Comparison of ENCODE assay signal across 9 mouse cellular contexts in genomic region chr5:125164465-125165167, GRCm38 (mm10). TPM values are rescaled to one million over a fixed set of nuclear protein-coding genes. Genes with fewer than 3 reads are reported as not detected.
A peak's percentile ranks its signal among the peaks of the same experiment; 100 is the strongest.
DNase-seq lines count a peak whose midpoint lies in the region; ATAC-seq and TF ChIP-seq lines count a peak whose summit lies in the region.
"Had no signal": no experiment of that assay in that cellular context is flagged by ENCODE, and none has a peak within 500 bp of the region (broad histone marks: within the 10 kb centered on the region; RNA-seq: fewer than 3 reads in every experiment).

No protein-coding gene starts in this region.

- H3K4me1 ChIP-seq in lung, embryonic 14.5 days (ENCODE audit: insufficient read depth) = peaks cover 30% of the 10 kb centered on the region
- peaks cover 92% of the 10 kb centered on the region for H3K4me1 ChIP-seq in heart, embryonic 10.5 days
- H3K4me1 ChIP-seq in thymus, adult 2 months (replicated peaks; ENCODE audit: control insufficient read depth, insufficient read depth, low read length) = peaks cover 24% of the 10 kb centered on the region

- H3K9me3 ChIP-seq in lung, embryonic 14.5 days (ENCODE audit: low read depth, low read length) = no peaks in the 10 kb centered on the region
- no peaks in the 10 kb centered on the region for H3K9me3 ChIP-seq in heart, embryonic 10.5 days
- H3K9me3 ChIP-seq: megakaryocyte, embryonic 14.5 days had no signal

- H3K27ac ChIP-seq in lung, embryonic 14.5 days (ENCODE audit: low read depth) = peak overlapping the region; percentile 81
- peak overlapping the region; percentile 23; the same call in 1 of the 2 replicates for H3K27ac ChIP-seq in heart, embryonic 10.5 days
- H3K27ac ChIP-seq in thymus, adult 2 months (ENCODE audit: control insufficient read depth, insufficient read depth, low read length) = no peak overlapping the region

- no peak for TF ChIP-seq CTCF in lung, embryonic 14.5 days (IDR thresholded peaks at IDR 0.05; ENCODE audit: low read depth)
- no peak for TF ChIP-seq CTCF in thymus, adult 2 months (IDR thresholded peaks at IDR 0.05; ENCODE audit: borderline replicate concordance, control insufficient read depth, extremely low read depth, insufficient read depth, low read length, poor library complexity)

- H3K9ac ChIP-seq in lung, embryonic 14.5 days = no peak overlapping the region; the same call in 1 of the 2 replicates

- peak; percentile 38 for ATAC-seq in lung, embryonic 14.5 days (ENCODE audit: insufficient read depth)
- ATAC-seq in megakaryocyte-erythroid progenitor cell, adult 5-6 weeks (replicated peaks; ENCODE audit: low FRiP score, low TSS enrichment, poor library complexity, severe bottlenecking) = peak; percentile 54

- 20% methylated on average over 12 of the region's 12 CpGs for WGBS in lung, embryonic 14.5 days
- 35% methylated on average over 12 of the region's 12 CpGs for WGBS in heart, embryonic 10.5 days
- WGBS in thymus, adult 2 months = 87% methylated on average over 12 of the region's 12 CpGs

- 0 out of 2 replicates have a peak overlapping the region, but pooled peaks have one; percentile 10 for H3K4me2 ChIP-seq in lung, embryonic 14.5 days

- no peak for TF ChIP-seq POLR2A in thymus, adult 2 months (IDR thresholded peaks at IDR 0.05; ENCODE audit: control insufficient read depth, extremely low read depth, insufficient read depth, low read length, poor library complexity)

- peaks cover 22% of the 10 kb centered on the region; the same call in 1 of the 2 replicates for H3K36me3 ChIP-seq in lung, embryonic 14.5 days (ENCODE audit: insufficient read depth)
- H3K36me3 ChIP-seq in heart, embryonic 10.5 days = 0 out of 2 replicates have a peak, but pooled peaks cover 7% of the 10 kb centered on the region
- no peaks in the 10 kb centered on the region for H3K36me3 ChIP-seq in thymus, adult 2 months (ENCODE audit: control insufficient read depth, insufficient read depth, low read length)

- no peaks in the 10 kb centered on the region for H3K27me3 ChIP-seq in lung, embryonic 14.5 days (ENCODE audit: insufficient read depth, low read length)
- no peaks in the 10 kb centered on the region for H3K27me3 ChIP-seq in heart, embryonic 10.5 days (ENCODE audit: insufficient read depth, poor library complexity, severe bottlenecking)
- H3K27me3 ChIP-seq in thymus, adult 2 months (ENCODE audit: control insufficient read depth, insufficient read depth, low read length) = no peaks in the 10 kb centered on the region

- H3K4me3 ChIP-seq in lung, embryonic 14.5 days (ENCODE audit: low read depth, low read length) = no peak overlapping the region
- 0 out of 2 replicates have a peak overlapping the region, but pooled peaks have one; percentile 13 for H3K4me3 ChIP-seq in heart, embryonic 10.5 days
- H3K4me3 ChIP-seq in thymus, adult 2 months (ENCODE audit: control insufficient read depth, insufficient read depth, low read length) = no peak overlapping the region
- H3K4me3 ChIP-seq: megakaryocyte, embryonic 14.5 days had no signal

- DNase-seq in lung, embryonic 14.5 days = peak; percentile 90
- DNase-seq in lung, postnatal 25 days (ENCODE audit: low spot score) = no peak
- DNase-seq in cerebellum, postnatal 4 days (ENCODE audit: low spot score in 2 of 2) = peak; percentile 53 to 64
- DNase-seq in heart, embryonic 10.5 days (ENCODE audit: low spot score) = no peak
- peak; percentile 69 to 73 for DNase-seq in kidney, adult 8-10 months
- no peak for DNase-seq in spleen, adult 18-20 months
- no peak for DNase-seq in thymus, adult 2 months

RNA-seq across cellular contexts. Expression of gene Ncor2, which starts 14.4 kb away (rescaled TPM):
- polyA plus RNA-seq in lung, embryonic 14.5 days (2014; fragmentation: Nextera tagmentation; extraction: Ambion mirVana) = 34.9 and 36.5 TPM in 2 replicates
- 17.8 and 23.3 TPM in 2 replicates for polyA plus RNA-seq in heart, embryonic 10.5 days (2016; fragmentation: Nextera tagmentation; extraction: Ambion mirVana)
- 48.7 and 54.4 TPM in 2 replicates for total RNA-seq in megakaryocyte-erythroid progenitor cell, adult 5-6 weeks (2014; fragmentation: Nextera tagmentation)
- total RNA-seq in megakaryocyte-erythroid progenitor cell, adult 5-6 weeks (2017) = 4.8 and 6.7 TPM in 2 replicates
- 75.8 and 98.4 TPM in 2 replicates for polyA plus RNA-seq in thymus, adult 2 months (2012; rRNA removed)

Comparison
In these comparisons a context has a peak if more than half of its experiments do, and no peak if none do; other contexts are left out.
1. DNase-seq: peak in lung, embryonic 14.5 days (single experiment), cerebellum, postnatal 4 days (2 of 2) and kidney, adult 8-10 months (2 of 2); none in lung, postnatal 25 days (single experiment), heart, embryonic 10.5 days (single experiment), spleen, adult 18-20 months (0 of 2) and thymus, adult 2 months (single experiment).